Mouse (Mus musculus) testis, postnatal 14 days (tissue): ENCODE results near the gene Phc2.

Experiments used
- DNase-seq: peaks from one replicate; pipeline ENCODE4 v3.0.0; 2021; ENCODE audit warnings: low spot score

The Phc2 gene

GRCm38 (mm10) chr4:128742379-128742970 is 88.0 kb downstream of the Phc2 start:
- no peak for DNase-seq

- no peak for DNase-seq
Observed at GRCm38 (mm10) chr4:128743031-128743626, 88.6 kb downstream of the Phc2 start.

GRCm38 (mm10) chr4:128745160-128745559 is 90.7 kb downstream of the Phc2 start:
- no peak for DNase-seq

GRCm38 (mm10) chr4:128747614-128748270 is 93.2 kb downstream of the Phc2 start:
- no peak for DNase-seq

GRCm38 (mm10) chr4:128748309-128748708 is 93.8 kb downstream of the Phc2 start:
- DNase-seq, result no peak

GRCm38 (mm10) chr4:128751006-128751405 is 96.5 kb downstream of the Phc2 start:
- DNase-seq, result no peak

- no peak for DNase-seq
Observed at GRCm38 (mm10) chr4:128752031-128752757, 97.7 kb downstream of the Phc2 start.

- no peak for DNase-seq
Observed at GRCm38 (mm10) chr4:128753571-128753970, 99.1 kb downstream of the Phc2 start.

GRCm38 (mm10) chr4:128755064-128755463 is 100.6 kb downstream of the Phc2 start, which contains the start of gene A3galt2:
TSS of gene A3galt2 (plus strand) at chr4:128755364.
- no peak for DNase-seq

- DNase-seq, result no peak
Observed at GRCm38 (mm10) chr4:128755900-128756299, 101.4 kb downstream of the Phc2 start.

- DNase-seq, result no peak
Observed at GRCm38 (mm10) chr4:128759214-128759613, 104.7 kb downstream of the Phc2 start.

- DNase-seq, result no peak
Observed at GRCm38 (mm10) chr4:128760029-128760428, 105.5 kb downstream of the Phc2 start.

GRCm38 (mm10) chr4:128766929-128767328 is 112.4 kb downstream of the Phc2 start:
- no peak for DNase-seq

GRCm38 (mm10) chr4:128768120-128768519 is 113.6 kb downstream of the Phc2 start:
- no peak for DNase-seq

GRCm38 (mm10) chr4:128769569-128770355 is 115.3 kb downstream of the Phc2 start:
- no peak for DNase-seq

GRCm38 (mm10) chr4:128770698-128771097 is 116.2 kb downstream of the Phc2 start:
- DNase-seq, result no peak

- DNase-seq, result no peak
Observed at GRCm38 (mm10) chr4:128773820-128774219, 119.3 kb downstream of the Phc2 start.

- no peak for DNase-seq
Observed at GRCm38 (mm10) chr4:128774467-128774866, 120.0 kb downstream of the Phc2 start.

- DNase-seq, result peak; percentile 67
Observed at GRCm38 (mm10) chr4:128776568-128777289, 122.2 kb downstream of the Phc2 start.

GRCm38 (mm10) chr4:128777593-128777992 is 123.1 kb downstream of the Phc2 start:
- no peak for DNase-seq

GRCm38 (mm10) chr4:128782037-128782436 is 127.5 kb downstream of the Phc2 start:
- DNase-seq, result no peak
